Mouse (Mus musculus): ENCODE measurements at regions not wholly inside any gene's neighbourhood (a gene's known extent, or its start where the extent isn't known, plus 50 kb on each side); places are given as distances from the start of the nearest gene placed in this dataset.

- Histone ChIP-seq H3K27me3 (ENCODE audit: control insufficient read depth, insufficient read depth, low read length, poor library complexity, severe bottlenecking) (no peaks in the 10 kb centered on the region), H3K36me3 (ENCODE audit: control insufficient read depth, insufficient read depth, low read length, poor library complexity, severe bottlenecking) (no peaks in the 10 kb centered on the region)
- no peak for DNase-seq (ENCODE audit: low read depth, low spot score)
Observed at GRCm38 (mm10) chr16:5313261-5313660, 57.5 kb upstream of the Eef2kmt start.

- Histone ChIP-seq H3K27me3 (ENCODE audit: control insufficient read depth, insufficient read depth, low read length, poor library complexity, severe bottlenecking) (no peaks in the 10 kb centered on the region), H3K36me3 (ENCODE audit: control insufficient read depth, insufficient read depth, low read length, poor library complexity, severe bottlenecking) (no peaks in the 10 kb centered on the region)
- DNase-seq (ENCODE audit: low read depth, low spot score) = no peak
Observed at GRCm38 (mm10) chr16:5311456-5311855, 55.7 kb upstream of the Eef2kmt start.

GRCm38 (mm10) chr16:5310736-5311135 is 55.0 kb upstream of the Eef2kmt start:
- DNase-seq (ENCODE audit: low read depth, low spot score) = no peak
- Histone ChIP-seq H3K27me3 (ENCODE audit: control insufficient read depth, insufficient read depth, low read length, poor library complexity, severe bottlenecking) (no peaks in the 10 kb centered on the region), H3K36me3 (ENCODE audit: control insufficient read depth, insufficient read depth, low read length, poor library complexity, severe bottlenecking) (no peaks in the 10 kb centered on the region)

- Histone ChIP-seq H3K27me3 (ENCODE audit: control insufficient read depth, insufficient read depth, low read length, poor library complexity, severe bottlenecking) (no peaks in the 10 kb centered on the region), H3K36me3 (ENCODE audit: control insufficient read depth, insufficient read depth, low read length, poor library complexity, severe bottlenecking) (no peaks in the 10 kb centered on the region)
- DNase-seq (ENCODE audit: low read depth, low spot score) = no peak
Observed at GRCm38 (mm10) chr16:5307761-5308160, 52.0 kb upstream of the Eef2kmt start.

- H3K36me3 ChIP-seq (ENCODE audit: control insufficient read depth, insufficient read depth, low read length, poor library complexity, severe bottlenecking) = no peaks in the 10 kb centered on the region
- no peaks in the 10 kb centered on the region for H3K27me3 ChIP-seq (ENCODE audit: control insufficient read depth, insufficient read depth, low read length, poor library complexity, severe bottlenecking)
- no peak for DNase-seq (ENCODE audit: low read depth, low spot score)
Observed at GRCm38 (mm10) chr16:5307249-5307605, 51.4 kb upstream of the Eef2kmt start.

GRCm38 (mm10) chr16:5306588-5307248 is 50.9 kb upstream of the Eef2kmt start:
- DNase-seq (ENCODE audit: low read depth, low spot score) = peak; percentile 76
- Histone ChIP-seq H3K36me3 (ENCODE audit: control insufficient read depth, insufficient read depth, low read length, poor library complexity, severe bottlenecking) (no peaks in the 10 kb centered on the region), H3K27me3 (ENCODE audit: control insufficient read depth, insufficient read depth, low read length, poor library complexity, severe bottlenecking) (no peaks in the 10 kb centered on the region)

Data from splenic B cell, adult 2 months (primary cell).